Mouse (Mus musculus): ENCODE results near the gene Smpx. TPM values are rescaled to one million over a fixed set of nuclear protein-coding genes. Genes with fewer than 3 reads are reported as not detected.
A peak's percentile ranks its signal among the peaks of the same experiment; 100 is the strongest.

Smpx gene
- total and polyA plus RNA-seq, 3 experiments, result not detected

- Histone ChIP-seq H3K36me3 (replicated peaks in 1 of 2; ENCODE audit: control insufficient read depth in 1 of 2, insufficient read depth in 1 of 2, low read length in 1 of 2) (no peaks in the 10 kb centered on the region), H3K4me2 (ENCODE audit: insufficient read depth, low read depth, poor library complexity, severe bottlenecking) (no peak overlapping the region), H3K27me3 (replicated peaks) (no peaks in the 10 kb centered on the region), H3K27ac (ENCODE audit: insufficient read depth, low read depth) (no peak overlapping the region), H3K9me3 (replicated peaks; ENCODE audit: low read length) (no peaks in the 10 kb centered on the region), H3K4me3 (replicated peaks in 1 of 3; ENCODE audit: low read depth in 2 of 3, low read length in 2 of 3, poor library complexity in 1 of 3) (no peak overlapping the region), H3K4me1 (ENCODE audit: control insufficient read depth in 1 of 2, insufficient read depth in 2 of 2) (no peaks in the 10 kb centered on the region), H3K9ac (ENCODE audit: insufficient read depth, low read depth) (no peak overlapping the region), H3K79me2 (replicated peaks; ENCODE audit: control insufficient read depth, extremely low read depth, insufficient read depth, poor library complexity, severe bottlenecking) (no peaks in the 10 kb centered on the region)
- dilution Hi-C loops (cut with MboI; ENCODE audit: extremely low pct_ligation_motif_present, extremely low pct_unique_long_range_greater_than_20kb, low sequenced_read_pairs), result no loop called here
- in situ Hi-C loops (cut with MboI; ENCODE audit: low pct_ligation_motif_present, low pct_unique_long_range_greater_than_20kb, low sequenced_read_pairs), result no loop called here
- peak; percentile 6 for DNase-seq (ENCODE audit: extremely low read depth)
- TF ChIP-seq CHD2 (IDR thresholded peaks at IDR 0.05; ENCODE audit: low read length) (no peak), MAZ (IDR thresholded peaks at IDR 0.05; ENCODE audit: low read depth, low read length) (no peak), POLR2AphosphoS2 (IDR thresholded peaks at IDR 0.05; ENCODE audit: low read depth, low read length) (no peak), NELFE (IDR thresholded peaks at IDR 0.05; ENCODE audit: low read depth, low read length) (no peak), ZMIZ1 (IDR thresholded peaks at IDR 0.05; ENCODE audit: low read depth, low read length) (no peak), PAX5 (IDR thresholded peaks at IDR 0.05; ENCODE audit: low read length) (no peak), CTCF (conservative IDR thresholded peaks at IDR 0.05 in 1 of 2, IDR thresholded peaks at IDR 0.05 in 1 of 2; ENCODE audit: low read depth in 2 of 2, low read length in 2 of 2) (no peak), JUN (IDR thresholded peaks at IDR 0.05; ENCODE audit: insufficient read depth, low read depth, low read length) (no peak), GABPA (IDR thresholded peaks at IDR 0.05; ENCODE audit: insufficient replicate concordance, low read depth, low read length) (no peak)
Observed at GRCm38 (mm10) chrX:157801669-157802068, 103.0 kb downstream of the Smpx start.

Other genes with a start within 250 kb of the Smpx start
- 90.4 and 102 TPM in 2 replicates for gene Sms, start 206.6 kb upstream of the Smpx start, total RNA-seq (2012; rRNA removed)
- gene Sms, start 206.6 kb upstream of the Smpx start, total RNA-seq (2014; rRNA removed), result 258 and 279 TPM in 2 replicates
- gene Sms, start 206.6 kb upstream of the Smpx start, polyA plus RNA-seq (2012; ENCODE audit: insufficient read length, low read depth), result 180 and 187 TPM in 2 replicates
- 1.8 TPM in 2 replicates for gene Yy2, start 129.9 kb upstream of the Smpx start, total RNA-seq (2012; rRNA removed)
- gene Yy2, start 129.9 kb upstream of the Smpx start, total RNA-seq (2014; rRNA removed), result 7.2 and 7.5 TPM in 2 replicates
- gene Yy2, start 129.9 kb upstream of the Smpx start, polyA plus RNA-seq (2012; ENCODE audit: insufficient read length, low read depth), result 0.40 TPM in 1 of 2 replicates, not detected in the other
- gene Mbtps2, start 100.2 kb upstream of the Smpx start, total RNA-seq (2012; rRNA removed), result 5.8 and 6.0 TPM in 2 replicates
- 11.4 and 12.4 TPM in 2 replicates for gene Mbtps2, start 100.2 kb upstream of the Smpx start, total RNA-seq (2014; rRNA removed)
- gene Mbtps2, start 100.2 kb upstream of the Smpx start, polyA plus RNA-seq (2012; ENCODE audit: insufficient read length, low read depth), result 24.2 and 30.2 TPM in 2 replicates
- gene Klhl34, start 119.5 kb downstream of the Smpx start, total RNA-seq (2012; rRNA removed), result not detected in 2 replicates
- not detected in 2 replicates for gene Klhl34, start 119.5 kb downstream of the Smpx start, total RNA-seq (2014; rRNA removed)
- gene Klhl34, start 119.5 kb downstream of the Smpx start, polyA plus RNA-seq (2012; ENCODE audit: insufficient read length, low read depth), result not detected in 2 replicates

All from CH12.LX (cell line).